Mouse (Mus musculus): ENCODE results near the gene Lhx3.
A peak's percentile ranks its signal among the peaks of the same experiment; 100 is the strongest.

The Lhx3 gene

DNA sequence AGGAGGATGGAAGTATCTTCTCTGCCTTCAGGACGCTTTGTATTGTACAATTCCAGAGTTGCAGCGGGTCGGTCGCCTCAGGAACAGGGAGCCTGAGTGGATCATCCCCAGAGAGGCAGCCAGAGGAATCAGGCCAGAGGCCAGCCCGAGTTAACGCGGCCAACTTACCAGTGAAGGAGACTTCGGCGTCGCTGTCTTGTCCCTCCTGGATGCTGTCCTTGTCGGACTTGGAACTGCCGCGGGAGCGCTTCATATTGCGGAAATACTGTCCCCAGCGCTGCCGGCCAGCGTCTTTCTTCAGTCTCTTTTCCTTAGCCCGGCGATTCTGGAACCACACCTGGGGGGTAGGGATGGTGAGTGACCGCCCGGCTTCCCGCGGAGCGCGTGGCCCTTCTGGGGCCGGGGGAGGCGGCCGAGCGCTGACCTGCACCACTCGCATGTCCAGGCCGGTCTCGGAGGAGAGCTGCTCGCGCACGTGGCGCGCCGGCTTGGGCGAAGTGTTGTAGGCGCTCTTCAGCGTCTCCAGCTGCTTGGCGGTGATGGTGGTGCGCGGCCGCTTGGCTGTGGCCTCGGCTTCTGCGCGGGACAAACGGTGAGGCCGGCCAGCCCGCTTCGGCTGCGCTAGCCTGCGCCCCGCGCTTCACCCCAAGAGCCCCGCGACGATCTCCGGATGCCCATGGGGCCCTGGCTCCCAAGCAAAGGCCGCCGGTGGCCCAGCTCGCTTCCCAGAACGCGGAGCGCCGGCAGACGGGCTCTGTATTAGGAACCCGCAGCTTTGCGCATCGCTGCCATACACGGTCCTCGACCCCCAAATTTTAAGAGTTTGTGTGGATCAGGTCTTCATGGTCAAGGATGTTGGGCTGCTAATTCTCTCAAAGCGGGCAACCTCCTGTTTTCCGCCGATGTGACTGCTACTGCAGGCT is 5.9 kb downstream of the Lhx3 start:
- DNase-seq (ENCODE audit: low read depth): no peak

DNA sequence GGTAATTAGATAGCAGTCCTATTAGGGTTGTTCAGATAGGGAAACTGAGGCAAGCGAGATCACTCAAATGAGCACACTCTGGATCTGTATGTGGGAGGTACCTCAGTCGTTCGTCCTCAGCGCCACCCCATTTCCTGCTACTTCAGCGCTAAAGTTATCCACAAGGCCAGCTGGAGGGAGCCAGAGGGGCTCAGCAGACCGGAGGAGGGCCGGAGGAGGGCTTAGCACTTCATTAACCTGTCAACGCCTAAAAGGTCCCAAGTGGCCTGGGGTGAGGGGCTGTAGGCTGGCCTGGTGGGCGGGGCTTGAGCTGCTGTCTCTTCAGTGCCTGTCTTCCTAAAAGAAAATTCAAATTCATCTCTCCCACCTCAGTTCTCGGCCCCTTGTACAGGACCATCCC is 9.6 kb downstream of the Lhx3 start:
- no peak for DNase-seq (ENCODE audit: low read depth)

DNA sequence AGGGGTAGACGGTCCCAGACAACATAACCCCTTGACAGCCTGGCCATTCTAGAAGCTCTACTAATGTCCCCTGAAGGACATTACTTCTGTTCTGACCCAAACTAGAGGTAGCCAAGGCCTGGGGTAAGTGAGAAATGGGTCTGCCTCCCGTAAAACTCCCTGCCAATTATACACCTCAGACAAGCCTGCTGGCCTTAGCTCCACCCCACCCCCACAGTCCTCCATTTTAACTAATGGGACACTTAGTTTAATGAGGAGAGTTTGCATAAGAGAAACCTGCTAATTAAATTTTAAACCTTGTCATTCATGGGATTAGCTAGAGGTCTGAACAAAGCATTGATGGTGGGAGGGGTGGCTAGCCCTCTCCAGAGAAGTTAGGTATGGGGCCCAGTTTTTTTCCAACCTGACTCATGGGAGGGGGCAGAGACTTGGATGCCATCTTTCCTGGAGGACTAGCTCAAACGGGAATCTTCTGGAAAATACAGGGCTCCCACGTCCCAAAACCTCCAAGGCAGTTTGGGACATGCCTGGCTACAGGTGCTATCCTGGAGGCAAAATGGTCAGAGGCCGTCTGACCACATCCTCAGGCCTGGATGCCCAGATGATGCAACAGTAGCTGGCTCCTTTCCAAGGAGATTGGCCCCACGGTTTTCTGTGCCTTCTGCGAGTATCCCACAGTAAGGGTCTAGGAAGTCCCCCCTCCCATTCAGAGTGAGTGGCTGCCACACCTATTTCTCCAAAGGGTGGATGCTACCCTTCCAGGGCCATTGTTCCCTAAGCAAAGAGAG is 13.3 kb downstream of the Lhx3 start:
- no peak for DNase-seq (ENCODE audit: low read depth)

DNA sequence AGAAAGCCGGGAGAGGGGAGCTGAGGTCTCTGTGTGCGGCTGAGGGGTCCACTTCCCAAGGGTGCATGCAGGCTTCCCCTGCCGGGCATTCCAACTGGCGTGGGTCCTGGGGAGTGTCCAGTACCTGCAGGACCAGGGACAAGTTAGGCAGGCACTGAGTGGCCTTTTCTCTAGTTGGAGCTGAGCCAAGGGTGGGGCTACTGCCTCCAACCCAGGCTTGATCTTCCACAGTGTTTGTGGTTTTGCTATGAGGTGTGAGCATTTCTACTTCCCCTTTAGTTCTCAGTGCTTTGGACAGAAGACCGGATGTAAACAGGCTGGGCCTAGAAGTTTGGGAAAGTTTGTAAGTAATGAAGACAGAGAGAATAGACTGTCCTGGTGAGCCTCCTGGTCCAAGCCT is 19.6 kb downstream of the Lhx3 start:
- peak; percentile 52 for DNase-seq (ENCODE audit: low read depth)

DNA sequence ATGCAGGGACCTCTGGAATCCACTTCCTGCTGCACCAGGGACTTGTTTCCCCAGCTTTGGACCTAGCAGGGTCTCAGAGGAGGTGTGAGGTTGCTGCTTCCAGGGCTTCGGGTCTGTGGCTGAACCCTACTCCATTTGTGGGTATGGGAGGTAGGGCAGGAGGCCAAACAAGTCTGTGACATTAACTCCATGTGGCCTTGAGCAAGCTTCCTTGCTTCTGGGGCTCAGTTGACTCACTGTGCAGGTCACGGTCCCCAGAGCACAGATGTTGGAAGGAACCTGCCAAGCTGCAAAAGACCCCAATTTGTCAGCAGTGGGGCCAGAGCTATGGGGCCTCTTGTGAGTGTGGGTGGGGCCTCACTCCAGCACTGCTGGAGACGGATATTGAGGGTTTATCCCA is 23.7 kb downstream of the Lhx3 start:
- no peak for DNase-seq (ENCODE audit: low read depth)

DNA sequence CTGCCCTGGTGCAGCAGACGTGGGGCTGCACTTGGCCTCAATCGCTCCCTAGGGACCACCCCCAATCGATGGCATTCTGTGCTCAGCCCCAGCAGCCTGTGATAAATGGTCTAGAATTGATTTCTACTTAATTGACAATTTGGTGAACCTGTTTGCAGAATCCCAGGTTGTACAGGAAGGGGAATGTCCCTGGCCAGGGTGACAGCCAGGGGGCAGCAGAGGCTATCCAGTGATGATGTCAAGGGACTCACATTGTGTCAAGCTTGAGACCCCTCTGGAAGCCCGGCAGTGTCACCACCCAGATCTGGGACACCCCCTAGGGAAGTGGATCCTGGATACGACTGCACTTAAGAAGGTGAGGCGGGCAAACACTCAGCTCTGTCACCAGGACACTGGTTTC is 25.4 kb downstream of the Lhx3 start:
- DNase-seq (ENCODE audit: low read depth): no peak

DNA sequence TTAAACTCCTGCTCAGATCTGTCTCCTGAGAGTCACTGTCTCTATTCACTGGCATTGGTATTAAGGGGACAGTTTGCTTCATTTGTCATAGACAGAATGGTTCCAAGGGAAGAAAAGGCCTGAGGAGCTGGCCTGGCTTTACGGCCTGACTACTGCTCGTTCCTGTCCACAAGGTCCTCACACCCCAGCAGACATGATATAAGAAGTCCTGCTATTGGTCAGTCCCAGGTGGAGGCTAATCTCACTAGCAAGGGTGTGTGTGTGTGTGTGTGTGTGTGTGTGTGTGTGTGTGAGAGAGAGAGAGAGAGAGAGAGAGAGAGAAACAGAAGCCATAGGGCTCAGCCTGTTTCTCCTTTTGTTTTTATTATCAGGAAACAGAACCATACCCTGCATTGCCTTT is 30.9 kb downstream of the Lhx3 start:
- DNase-seq (ENCODE audit: low read depth): no peak

DNA sequence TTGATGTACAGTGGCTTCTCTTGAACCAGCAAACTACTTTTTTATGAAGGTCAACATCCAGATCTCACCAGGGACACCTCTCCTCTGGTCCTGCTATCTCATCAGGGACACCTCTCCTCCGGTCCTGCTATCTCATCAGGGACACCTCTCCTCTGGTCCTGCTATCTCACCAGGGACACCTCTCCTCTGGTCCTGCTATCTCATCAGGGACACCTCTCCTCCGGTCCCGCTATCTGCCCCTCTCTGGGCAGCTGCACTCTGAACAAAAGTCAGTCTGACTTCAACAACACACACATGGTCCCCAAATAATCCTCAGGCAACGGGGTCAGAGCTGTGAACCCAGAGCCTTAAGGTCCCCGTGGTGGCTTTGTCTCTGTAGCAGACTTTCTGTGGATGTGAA is 31.4 kb downstream of the Lhx3 start:
- DNase-seq (ENCODE audit: low read depth): no peak

DNA sequence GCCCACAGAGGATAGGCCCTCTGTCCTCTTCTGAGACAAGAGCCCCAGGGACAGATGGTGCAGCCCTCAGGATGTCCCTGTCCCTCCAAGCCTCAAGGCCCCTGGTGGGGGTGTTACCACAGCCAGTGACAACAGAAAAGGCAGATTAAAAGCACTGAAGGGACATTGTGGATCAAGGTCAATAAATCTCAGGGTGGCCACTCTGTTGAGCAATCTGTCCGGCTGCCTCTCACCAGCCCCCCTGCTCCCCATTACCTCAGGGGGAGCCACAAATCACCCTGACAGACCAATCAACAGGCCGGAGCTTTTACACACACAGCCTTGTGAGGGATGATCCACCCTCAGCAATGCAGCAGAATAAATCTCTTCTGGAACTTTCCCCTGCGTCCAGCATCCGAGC is 32.9 kb downstream of the Lhx3 start:
- DNase-seq (ENCODE audit: low read depth): no peak

DNA sequence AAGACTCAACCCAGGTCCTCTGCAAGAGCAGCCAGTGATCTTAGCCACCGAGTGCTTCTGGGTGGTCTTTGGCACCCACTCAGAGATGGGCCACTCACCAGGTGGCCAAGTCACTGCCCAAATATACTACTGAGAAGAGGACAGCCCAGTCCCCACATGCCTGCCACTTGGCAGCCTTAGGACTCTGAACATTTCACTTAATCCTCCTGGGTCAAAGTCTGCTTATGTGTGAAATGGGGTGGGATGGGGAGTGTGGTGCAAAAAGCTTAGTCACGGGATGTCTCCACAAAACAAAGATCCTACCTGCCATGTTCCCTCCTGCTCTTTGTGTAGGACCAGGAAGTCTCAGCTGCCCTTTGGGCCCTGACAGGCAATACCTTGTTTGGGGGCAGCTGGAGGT is 35.9 kb downstream of the Lhx3 start:
- DNase-seq (ENCODE audit: low read depth): no peak

DNA sequence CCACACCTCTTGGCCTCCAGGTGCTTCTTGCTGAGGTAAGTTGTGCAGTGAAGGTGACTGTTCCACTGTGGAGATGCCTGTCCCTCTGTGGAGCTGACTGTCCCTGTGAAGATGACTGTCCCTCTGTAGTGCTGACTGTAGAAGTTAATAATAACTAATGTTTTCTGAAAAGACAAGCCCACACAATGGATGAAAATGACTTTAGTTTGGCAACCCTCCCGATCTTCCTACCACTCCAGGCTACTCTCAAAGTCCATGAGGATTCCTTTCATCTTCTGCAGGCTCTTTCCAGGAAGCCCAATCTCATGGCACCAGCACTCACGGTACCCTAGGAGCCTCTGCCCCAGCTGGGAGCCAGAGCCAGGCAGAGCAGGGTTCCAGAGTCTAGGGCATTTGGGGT is 37.7 kb downstream of the Lhx3 start:
- DNase-seq (ENCODE audit: low read depth): no peak

DNA sequence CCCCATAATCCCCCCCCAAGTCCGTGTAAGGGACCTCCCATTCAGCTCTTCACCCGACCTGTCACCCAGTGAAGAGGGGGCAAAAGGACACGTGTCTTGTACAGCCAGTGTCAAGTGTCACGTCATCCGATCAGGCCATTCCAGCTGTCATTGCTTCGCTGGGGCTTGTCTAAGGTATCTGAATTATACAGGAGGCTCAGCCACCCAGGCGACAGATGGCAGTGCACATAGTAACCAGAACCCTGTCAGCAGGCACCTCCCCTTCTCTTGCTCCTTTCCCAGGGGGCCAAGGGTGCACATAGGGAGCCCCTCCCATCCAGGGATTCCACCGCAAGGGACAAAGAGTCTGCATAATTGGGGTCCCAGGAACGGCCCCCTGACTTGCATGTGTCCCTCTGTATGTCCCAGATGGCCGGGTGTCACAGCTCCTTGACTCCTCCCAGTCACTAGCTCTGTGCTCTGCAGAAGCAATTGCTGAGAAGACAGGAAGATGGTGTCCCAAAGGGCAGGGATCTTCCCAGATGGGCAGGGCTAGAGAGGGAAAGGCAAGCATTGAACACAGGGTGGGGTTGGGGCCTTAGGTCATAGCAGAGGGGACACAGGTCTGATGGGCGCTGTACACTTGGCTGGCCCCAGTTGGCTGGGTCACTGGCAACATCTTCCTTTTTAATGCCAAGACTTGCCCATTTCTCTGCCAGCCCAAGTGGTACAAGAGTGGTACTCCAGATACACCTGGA is 39.1 kb downstream of the Lhx3 start:
- DNase-seq (ENCODE audit: low read depth): no peak

DNA sequence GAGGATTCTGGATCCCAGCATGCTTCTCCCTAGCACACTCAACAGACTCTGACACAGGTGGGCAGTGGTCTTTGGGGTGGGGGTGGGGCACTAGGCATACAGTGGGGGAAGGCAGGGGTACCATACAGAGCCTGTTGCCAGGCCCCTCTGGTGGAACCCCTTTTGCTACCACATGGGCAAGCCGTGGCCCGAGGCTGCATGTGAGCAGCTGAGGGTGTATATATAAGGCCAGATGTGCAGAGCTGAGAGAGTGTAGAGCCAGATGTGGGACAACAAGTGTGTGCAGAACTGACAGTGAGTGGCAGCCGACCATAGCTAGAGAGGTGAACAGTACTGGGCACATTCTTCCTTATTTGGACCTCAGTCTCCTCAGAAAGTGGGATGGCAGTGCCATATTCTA is 41.2 kb downstream of the Lhx3 start:
- DNase-seq (ENCODE audit: low read depth): no peak

DNA sequence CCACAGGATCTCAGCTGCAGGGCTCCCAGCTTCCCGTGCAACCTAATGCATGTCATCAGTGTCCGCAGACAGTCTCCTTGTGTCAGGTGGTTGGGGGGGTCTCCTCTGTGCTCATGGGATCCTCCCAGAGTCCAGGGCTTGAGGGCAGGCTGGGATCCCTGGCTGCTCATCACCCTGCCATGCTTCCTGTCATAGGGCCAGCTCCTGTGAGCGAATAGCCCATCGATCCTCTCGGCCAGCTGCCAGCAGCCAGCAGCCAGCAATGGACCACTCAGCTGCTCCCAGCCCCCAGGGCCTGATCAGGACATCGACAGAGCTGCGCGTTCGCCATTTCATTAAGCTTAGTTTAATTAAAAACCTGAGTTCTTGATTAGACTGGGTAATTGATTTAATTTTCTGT is 50.0 kb downstream of the Lhx3 start:
- no peak for DNase-seq (ENCODE audit: low read depth)

DNA sequence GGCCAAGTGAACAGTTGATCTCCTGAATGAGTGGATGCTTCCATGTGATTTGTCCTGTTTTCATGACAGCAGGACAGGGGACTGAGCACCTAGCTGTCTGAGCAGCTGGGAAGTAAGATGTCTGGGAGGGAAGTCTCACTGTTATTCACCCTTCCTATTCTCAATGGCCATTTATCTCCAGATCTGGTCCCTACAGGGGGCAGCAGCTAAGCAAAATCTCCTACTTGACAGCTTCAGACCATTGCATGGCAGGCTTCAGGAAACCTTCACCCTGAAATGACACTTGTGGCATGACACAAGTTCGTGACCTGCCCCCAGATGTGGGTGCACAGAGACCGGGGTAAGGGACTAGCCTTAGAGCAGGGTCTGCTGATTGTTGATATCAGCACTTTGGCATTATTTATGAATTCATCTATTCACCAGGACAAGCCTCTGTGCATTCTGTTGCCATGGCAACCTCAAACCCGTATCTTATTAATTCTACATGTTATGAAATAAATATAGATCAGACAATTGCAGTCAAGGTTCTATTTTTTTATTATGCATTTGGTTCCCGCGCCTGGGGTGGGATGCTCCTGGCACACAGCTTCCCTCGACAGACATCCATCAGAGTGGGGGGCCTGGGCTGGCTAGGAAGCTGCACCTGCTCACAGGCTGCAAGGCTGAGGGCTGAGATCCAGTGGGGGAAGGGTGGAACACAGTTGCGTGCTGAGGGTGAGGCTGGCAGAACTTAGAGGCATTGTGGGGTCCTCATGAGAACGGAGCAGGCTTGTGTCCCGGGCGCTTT is 51.7 kb downstream of the Lhx3 start:
- DNase-seq (ENCODE audit: low read depth): no peak

DNA sequence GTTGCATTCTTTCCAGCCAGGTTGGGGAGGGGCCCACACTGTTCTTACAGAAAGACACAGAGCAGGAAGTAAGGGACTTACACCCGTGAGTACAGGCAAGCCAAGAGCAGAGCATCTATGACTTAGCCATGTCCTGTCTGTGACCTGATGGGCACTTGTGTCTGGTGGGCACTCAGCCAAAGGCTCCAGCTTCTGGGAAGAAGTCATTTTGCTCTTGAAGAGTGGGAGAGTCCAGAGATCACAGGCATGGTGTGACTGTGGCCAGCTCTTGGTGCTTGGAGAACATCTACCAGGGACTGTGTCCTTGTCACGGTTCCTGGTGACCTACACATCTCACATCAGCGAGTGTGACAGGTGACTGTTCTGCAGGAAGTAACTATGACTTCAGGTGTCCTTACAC is 52.4 kb downstream of the Lhx3 start:
- DNase-seq (ENCODE audit: low read depth): no peak

DNA sequence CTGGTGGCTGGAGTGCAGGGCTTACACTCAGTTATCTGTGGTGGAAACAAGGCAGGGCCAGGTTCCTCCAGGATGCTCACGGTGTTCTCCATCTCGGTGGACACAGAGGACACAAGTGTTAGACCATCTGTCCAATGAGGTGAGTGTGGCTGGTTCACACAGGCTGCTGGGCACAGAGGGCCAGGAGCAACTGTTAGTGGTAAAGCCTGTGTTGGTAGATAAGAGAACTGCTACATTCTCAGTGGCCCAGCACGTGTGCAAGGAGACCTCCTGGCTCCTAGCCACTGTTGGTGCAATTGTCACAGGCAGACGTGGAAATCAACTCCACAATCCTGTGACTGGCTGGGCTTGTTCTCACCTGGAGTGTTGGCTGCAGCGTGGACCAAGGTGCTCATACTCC is 53.5 kb downstream of the Lhx3 start:
- no peak for DNase-seq (ENCODE audit: low read depth)

DNA sequence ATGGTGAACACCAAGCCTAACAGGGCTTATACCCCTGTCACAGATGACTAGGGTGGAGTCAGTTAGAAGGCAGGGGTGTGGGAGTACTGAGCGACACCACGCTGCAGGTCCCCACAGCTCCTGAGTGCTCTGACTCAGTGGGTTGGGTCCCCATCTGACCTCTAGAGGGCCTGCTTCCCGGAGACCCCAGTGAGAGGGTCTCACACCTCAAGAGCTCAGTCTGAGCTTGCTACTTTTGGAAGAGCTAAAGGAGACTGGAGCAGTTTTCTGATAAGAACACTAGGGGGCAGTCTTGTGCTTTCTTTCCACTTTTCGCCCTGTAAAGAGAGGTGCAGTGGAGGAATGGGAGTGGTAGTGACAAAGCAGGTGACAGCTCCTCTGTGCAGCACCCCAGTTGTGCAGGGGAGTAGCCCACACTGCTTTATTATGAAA is 54.2 kb downstream of the Lhx3 start:
- peak; percentile 57 for DNase-seq (ENCODE audit: low read depth)

DNA sequence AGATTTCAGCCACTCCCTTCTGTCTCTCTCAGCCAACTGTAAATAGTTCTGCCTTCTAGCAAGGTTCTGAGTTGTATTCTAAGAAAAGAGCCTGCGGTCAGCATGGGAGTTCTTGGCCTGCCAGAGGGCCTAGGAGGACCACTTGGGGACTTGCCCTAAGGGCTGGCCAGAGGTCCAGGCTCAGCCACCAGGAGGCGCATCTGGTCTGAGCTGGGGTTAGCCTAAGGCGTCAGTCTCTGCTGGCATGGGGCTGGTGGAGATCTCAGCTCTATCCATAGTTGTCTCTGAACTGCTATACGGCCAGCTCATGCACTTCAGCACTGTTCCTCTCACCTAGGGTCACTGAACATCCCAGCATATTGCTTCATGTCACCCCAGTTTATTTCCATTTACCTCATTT is 54.8 kb downstream of the Lhx3 start:
- peak; percentile 48 for DNase-seq (ENCODE audit: low read depth)
